ENCODE assay signal across 21 mouse cellular contexts in genomic region chr12:83618981-83619380, GRCm38 (mm10).
"Had no signal": no experiment of that assay in that cellular context is flagged by ENCODE, and none has a peak within 500 bp of the region (broad histone marks: within the 10 kb centered on the region; RNA-seq: fewer than 3 reads in every experiment).

No protein-coding gene starts in this region.

- H3K27ac ChIP-seq: gastrocnemius, adult 2 months; heart, adult 2 months; hindbrain, embryonic 13.5 days; hindbrain, embryonic 15.5 days; hindbrain, postnatal 0 days; limb, embryonic 13.5 days; limb, embryonic 15.5 days; liver, embryonic 14.5 days had no signal

- DNase-seq: gastrocnemius, adult 2 months; gastrocnemius, postnatal 10 days; gastrocnemius, postnatal 25 days; heart, adult 2 months; heart, postnatal 10 days; heart, postnatal 4 days; kidney, adult 11 months; kidney, postnatal 14 days; kidney, postnatal 36 days; layer of hippocampus, adult 9-11 months; layer of hippocampus, postnatal 36 days; left cerebral cortex, postnatal 4 days had no signal

- H3K4me2 ChIP-seq: heart, embryonic 11.5 days; hindbrain, embryonic 13.5 days; hindbrain, embryonic 15.5 days; limb, embryonic 13.5 days; limb, embryonic 15.5 days had no signal

- H3K27me3 ChIP-seq: hindbrain, embryonic 13.5 days; hindbrain, embryonic 15.5 days; limb, embryonic 13.5 days; limb, embryonic 15.5 days had no signal

- H3K4me1 ChIP-seq: hindbrain, embryonic 13.5 days; hindbrain, embryonic 15.5 days; limb, embryonic 13.5 days; limb, embryonic 15.5 days had no signal

- H3K9me3 ChIP-seq: hindbrain, embryonic 13.5 days; hindbrain, embryonic 15.5 days; limb, embryonic 13.5 days; limb, embryonic 15.5 days had no signal

- H3K36me3 ChIP-seq: hindbrain, embryonic 13.5 days; hindbrain, embryonic 15.5 days; limb, embryonic 13.5 days; limb, embryonic 15.5 days had no signal

- ATAC-seq: forebrain, embryonic 16.5 days; hindbrain, postnatal 0 days; intestine, embryonic 16.5 days had no signal

- H3K4me3 ChIP-seq: gastrocnemius, adult 2 months; heart, adult 2 months; hindbrain, embryonic 13.5 days; hindbrain, embryonic 15.5 days; limb, embryonic 13.5 days; limb, embryonic 15.5 days had no signal

- H3K9ac ChIP-seq: hindbrain, embryonic 13.5 days; hindbrain, embryonic 15.5 days; limb, embryonic 13.5 days; limb, embryonic 15.5 days; liver, embryonic 14.5 days had no signal
